Mouse (Mus musculus) intestine, postnatal 0 days (tissue): ENCODE data around the gene Rgs3. TPM values are rescaled to one million over a fixed set of nuclear protein-coding genes. Genes with fewer than 3 reads are reported as not detected.

ENCODE experiments used
- ATAC-seq: fragments of 200-750 bp; cut with Nextera tagmentation; 2 replicates; pipeline ENCODE4 v1.8.0; 2017; ENCODE audit warnings: mild to moderate bottlenecking, moderate TSS enrichment, moderate library complexity
- H3K27ac ChIP-seq: fragments of 300-500 bp; sonication (generic); 2 replicates; pipeline ENCODE4 v1.5.1; 2014; ENCODE audit warnings: mild to moderate bottlenecking, low read depth, low read length, moderate library complexity
- H3K27me3 ChIP-seq: fragments of 300-500 bp; sonication (generic); replicated peaks from 2 replicates; pipeline ENCODE4 v1.6.1; 2014; ENCODE audit warnings: low read length, mixed read lengths; ENCODE audit not compliant: control insufficient read depth, insufficient read depth
- H3K36me3 ChIP-seq: fragments of 300-500 bp; sonication (generic); 2 replicates; pipeline ENCODE4 v1.6.1; 2014; ENCODE audit warnings: mild to moderate bottlenecking, moderate library complexity; ENCODE audit not compliant: control insufficient read depth, insufficient read depth
- H3K4me1 ChIP-seq: fragments of 300-500 bp; sonication (generic); replicated peaks from 2 replicates; pipeline ENCODE4 v1.6.1; 2014; ENCODE audit warnings: antibody characterized with exemption, low read length, mixed read lengths; ENCODE audit not compliant: control insufficient read depth, insufficient read depth
- H3K4me2 ChIP-seq: fragments of 300-500 bp; sonication (generic); replicated peaks from 2 replicates; pipeline ENCODE4 v1.6.1; 2014; ENCODE audit warnings: low read depth, mild to moderate bottlenecking, moderate library complexity
- H3K4me3 ChIP-seq: fragments of 300-500 bp; sonication (generic); 2 replicates; pipeline ENCODE4 v1.5.1; 2014; ENCODE audit warnings: low read depth, low read length
- H3K9ac ChIP-seq: fragments of 300-500 bp; sonication (generic); 2 replicates; pipeline ENCODE4 v1.6.1; 2014; ENCODE audit warnings: mild to moderate bottlenecking, low read depth, low read length
- H3K9me3 ChIP-seq: fragments of 300-500 bp; sonication (generic); 2 replicates; pipeline ENCODE4 v1.6.1; 2016; ENCODE audit warnings: mixed run types; ENCODE audit not compliant: control insufficient read depth
- CTCF ChIP-seq: sonication (generic); IDR thresholded peaks from 2 replicates; pipeline ENCODE4 v1.5.1; 2016; ENCODE audit warnings: low read depth, mild to moderate bottlenecking, control low read depth, antibody characterized with exemption, moderate library complexity
- WGBS: fragments of 180-500 bp; shearing (Covaris S2); extraction: QIAGEN DNeasy Blood & Tissue Kit; methylation state at CpG from one replicate; pipeline ENCODE4 v1.1.7; 2014; 5-methylcytosine and 5-hydroxymethylcytosine counted together
- polyA plus RNA-seq: library from polyadenylated mRNA; unstranded; fragments of >200 nt; fragmentation: Nextera tagmentation; extraction: Ambion mirVana; gene quantifications from 2 replicates; pipeline ENCODE4 v1.2.1, GENCODE M21; 2015

Gene Rgs3
- polyA plus RNA-seq, 1 experiment from 2014 or later: 30.1 TPM

- WGBS: 61% methylated on average over 10 of the region's 10 CpGs
- Histone ChIP-seq H3K9ac (no peak overlapping the region), H3K36me3 (peaks cover 41% of the 10 kb centered on the region), H3K4me1 (peaks cover 3% of the 10 kb centered on the region; the same call in 1 of the 2 replicates), H3K27me3 (no peaks in the 10 kb centered on the region), H3K27ac (no peak overlapping the region), H3K4me2 (no peak overlapping the region), H3K9me3 (no peaks in the 10 kb centered on the region), H3K4me3 (no peak overlapping the region)
- ATAC-seq: 0 out of 2 replicates have a peak, but pooled peaks have one; percentile 25
- TF ChIP-seq CTCF: no peak
Measured at GRCm38 (mm10) chr4:62705013-62705412, 145.4 kb downstream of the Rgs3 start.

GRCm38 (mm10) chr4:62705749-62706148 lies 146.1 kb downstream of the Rgs3 start:
- Histone ChIP-seq H3K27ac (no peak overlapping the region), H3K36me3 (peaks cover 35% of the 10 kb centered on the region), H3K9me3 (no peaks in the 10 kb centered on the region), H3K4me2 (no peak overlapping the region), H3K4me1 (peaks cover 3% of the 10 kb centered on the region; the same call in 1 of the 2 replicates), H3K9ac (no peak overlapping the region), H3K4me3 (no peak overlapping the region), H3K27me3 (no peaks in the 10 kb centered on the region)
- no peak for ATAC-seq
- no peak for TF ChIP-seq CTCF
- WGBS: 61% methylated on average over 3 of the region's 3 CpGs

- peaks cover 3% of the 10 kb centered on the region; the same call in 1 of the 2 replicates for H3K4me1 ChIP-seq
- no peaks in the 10 kb centered on the region for H3K27me3 ChIP-seq
- TF ChIP-seq CTCF: no peak
- no peak overlapping the region for H3K4me3 ChIP-seq
- 85% methylated on average over 7 of the region's 7 CpGs for WGBS
- no peak overlapping the region for H3K27ac ChIP-seq
- H3K9ac ChIP-seq: no peak overlapping the region
- no peak for ATAC-seq
- no peaks in the 10 kb centered on the region for H3K9me3 ChIP-seq
- no peak overlapping the region for H3K4me2 ChIP-seq
- H3K36me3 ChIP-seq: peaks cover 21% of the 10 kb centered on the region
Measured at GRCm38 (mm10) chr4:62708084-62708483, 148.4 kb downstream of the Rgs3 start.

GRCm38 (mm10) chr4:62708994-62709393 lies 149.3 kb downstream of the Rgs3 start:
- H3K9me3 ChIP-seq: no peaks in the 10 kb centered on the region
- WGBS: 56% methylated on average over 1 of the region's 1 CpGs
- H3K9ac ChIP-seq: no peak overlapping the region
- no peak overlapping the region for H3K4me2 ChIP-seq
- H3K36me3 ChIP-seq: peaks cover 12% of the 10 kb centered on the region
- H3K27me3 ChIP-seq: no peaks in the 10 kb centered on the region
- no peak overlapping the region for H3K4me3 ChIP-seq
- no peak overlapping the region for H3K27ac ChIP-seq
- peaks cover 3% of the 10 kb centered on the region; the same call in 1 of the 2 replicates for H3K4me1 ChIP-seq
- TF ChIP-seq CTCF: no peak
- no peak for ATAC-seq

- Histone ChIP-seq H3K4me2 (no peak overlapping the region), H3K27ac (no peak overlapping the region), H3K4me1 (peaks cover 3% of the 10 kb centered on the region; the same call in 1 of the 2 replicates), H3K9ac (no peak overlapping the region), H3K27me3 (no peaks in the 10 kb centered on the region), H3K9me3 (no peaks in the 10 kb centered on the region), H3K36me3 (peaks cover 7% of the 10 kb centered on the region), H3K4me3 (no peak overlapping the region)
- no peak for TF ChIP-seq CTCF
- 81% methylated on average over 5 of the region's 5 CpGs for WGBS
- ATAC-seq: no peak
Measured at GRCm38 (mm10) chr4:62709448-62709847, 149.8 kb downstream of the Rgs3 start.

- ATAC-seq: no peak
- WGBS: 84% methylated on average over 7 of the region's 7 CpGs
- Histone ChIP-seq H3K27me3 (no peaks in the 10 kb centered on the region), H3K4me2 (no peak overlapping the region), H3K36me3 (no peaks in the 10 kb centered on the region), H3K4me3 (no peak overlapping the region), H3K9ac (no peak overlapping the region), H3K9me3 (no peaks in the 10 kb centered on the region), H3K4me1 (no peaks in the 10 kb centered on the region), H3K27ac (no peak overlapping the region)
- no peak for TF ChIP-seq CTCF
Measured at GRCm38 (mm10) chr4:62711159-62711558, 151.5 kb downstream of the Rgs3 start.

GRCm38 (mm10) chr4:62711582-62711981 lies 151.9 kb downstream of the Rgs3 start:
- no peak overlapping the region for H3K27ac ChIP-seq
- TF ChIP-seq CTCF: no peak
- ATAC-seq: no peak

More at GRCm38 (mm10) chr4:62711582-62711981, 151.9 kb downstream of the Rgs3 start:
- WGBS: 70% methylated on average over 4 of the region's 4 CpGs
- no peak overlapping the region for H3K4me3 ChIP-seq
- H3K36me3 ChIP-seq: no peaks in the 10 kb centered on the region
- H3K4me1 ChIP-seq: no peaks in the 10 kb centered on the region
- H3K9me3 ChIP-seq: no peaks in the 10 kb centered on the region
- no peak overlapping the region for H3K4me2 ChIP-seq
- H3K9ac ChIP-seq: no peak overlapping the region
- H3K27me3 ChIP-seq: no peaks in the 10 kb centered on the region
